Mouse (Mus musculus): ENCODE data around the gene Clnk.

DNA sequence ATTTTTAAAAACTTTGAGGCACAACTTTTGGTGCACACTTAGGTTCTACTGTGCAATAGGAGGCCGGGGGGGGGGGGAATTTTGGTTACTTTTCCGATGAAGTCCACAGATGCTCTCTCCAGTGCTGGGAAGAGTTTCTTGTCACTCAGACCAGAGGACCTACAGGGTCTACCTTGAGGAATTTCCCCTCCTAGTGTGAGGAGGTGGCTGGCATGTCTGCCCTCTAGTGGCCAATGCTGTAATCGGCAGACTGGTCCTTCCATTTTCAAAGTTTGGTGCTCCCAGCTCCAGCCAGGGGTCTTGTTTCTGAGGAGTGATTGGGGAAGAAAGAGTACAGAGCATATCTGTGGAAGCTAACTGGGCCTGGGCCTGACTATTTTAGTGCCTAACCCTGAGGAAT is 121.7 kb downstream of the Clnk start:
- TF ChIP-seq POLR2A (IDR thresholded peaks at IDR 0.05; ENCODE audit: insufficient read depth, low read depth, low read length) (no peak), CTCF (IDR thresholded peaks at IDR 0.05; ENCODE audit: insufficient read depth, low read depth, low read length) (peak; percentile 67)
